15 mouse cellular contexts compared by ENCODE assay signal in genomic region chr13:36958996-36959395, GRCm38 (mm10).
DNase-seq lines count a peak whose midpoint lies in the region; ATAC-seq and TF ChIP-seq lines count a peak whose summit lies in the region.
"Had no signal": no experiment of that assay in that cellular context is flagged by ENCODE, and none has a peak within 500 bp of the region (broad histone marks: within the 10 kb centered on the region; RNA-seq: fewer than 3 reads in every experiment).

No protein-coding gene starts in this region.

- ATAC-seq in megakaryocyte, adult 5-6 weeks (ENCODE audit: poor library complexity, severe bottlenecking) = peak; percentile 64
- ATAC-seq in stomach, postnatal 0 days (ENCODE audit: low FRiP score, low TSS enrichment) = no peak
- no peak for ATAC-seq in cerebellum, adult (ENCODE audit: insufficient number of reproducible peaks, low FRiP score, low TSS enrichment)
- ATAC-seq: intestine, postnatal 0 days had no signal

- no peak for TF ChIP-seq EP300 in stomach, postnatal 0 days (optimal IDR thresholded peaks at IDR 0.05)

- H3K9me3 ChIP-seq in stomach, postnatal 0 days (ENCODE audit: control insufficient read depth, low read length) = no peaks in the 10 kb centered on the region
- H3K9me3 ChIP-seq: hindbrain, embryonic 15.5 days; liver, embryonic 13.5 days had no signal

- no peaks in the 10 kb centered on the region for H3K4me1 ChIP-seq in stomach, postnatal 0 days (replicated peaks; ENCODE audit: control insufficient read depth, insufficient read depth)
- H3K4me1 ChIP-seq: hindbrain, embryonic 15.5 days; liver, embryonic 13.5 days had no signal

- 51% methylated on average over 3 of the region's 3 CpGs for WGBS in stomach, postnatal 0 days

- no peak overlapping the region for H3K4me2 ChIP-seq in stomach, postnatal 0 days (replicated peaks; ENCODE audit: low read depth)
- H3K4me2 ChIP-seq: hindbrain, embryonic 15.5 days; liver, embryonic 13.5 days had no signal

- H3K27ac ChIP-seq in stomach, postnatal 0 days (replicated peaks) = no peak overlapping the region
- H3K27ac ChIP-seq: hindbrain, embryonic 15.5 days; liver, embryonic 13.5 days had no signal

- no peaks in the 10 kb centered on the region for H3K36me3 ChIP-seq in stomach, postnatal 0 days (ENCODE audit: control insufficient read depth, insufficient read depth, low read length)
- H3K36me3 ChIP-seq: hindbrain, embryonic 15.5 days; liver, embryonic 13.5 days had no signal

- peak; percentile 13 to 14 for DNase-seq in left cerebral cortex, postnatal 14 days (ENCODE audit: low spot score in 2 of 2)
- no peak for DNase-seq in left cerebral cortex, postnatal 4 days
- DNase-seq in adipocyte (ENCODE audit: low spot score) = peak; percentile 23
- peak; percentile 31 to 71 for DNase-seq in layer of hippocampus, adult 18-20 months (ENCODE audit: low spot score in 2 of 2)
- no peak for DNase-seq in stomach, postnatal 0 days (ENCODE audit: low spot score)
- DNase-seq: cerebellum, postnatal 10 days; gastrocnemius, postnatal 14 days; kidney, postnatal 10 days; liver, embryonic 13.5 days; midbrain, embryonic 14.5 days; retina, postnatal 1 day had no signal

- intact Hi-C loops in left cerebral cortex, postnatal 14 days (cut with DNase I) = no loop called here
- intact Hi-C loops in left cerebral cortex, postnatal 4 days (cut with DNase I) = no loop called here

- H3K9ac ChIP-seq in stomach, postnatal 0 days (ENCODE audit: low read length) = no peak overlapping the region
- H3K9ac ChIP-seq: hindbrain, embryonic 15.5 days; liver, embryonic 13.5 days had no signal

- no peak for TF ChIP-seq CTCF in stomach, postnatal 0 days (IDR thresholded peaks at IDR 0.05; ENCODE audit: low read depth)

- H3K27me3 ChIP-seq in stomach, postnatal 0 days (ENCODE audit: control insufficient read depth, insufficient read depth, low read length) = no peaks in the 10 kb centered on the region
- H3K27me3 ChIP-seq: hindbrain, embryonic 15.5 days; liver, embryonic 13.5 days had no signal

- H3K4me3 ChIP-seq in stomach, postnatal 0 days (ENCODE audit: low read depth, low read length) = no peak overlapping the region
- H3K4me3 ChIP-seq: hindbrain, embryonic 15.5 days; liver, embryonic 13.5 days had no signal

Comparison
In these comparisons a context has a peak if more than half of its experiments do, and no peak if none do; other contexts are left out.
1. DNase-seq: peak in left cerebral cortex, postnatal 14 days (2 of 2), adipocyte (single experiment) and layer of hippocampus, adult 18-20 months (2 of 2); none in left cerebral cortex, postnatal 4 days (single experiment) and stomach, postnatal 0 days (single experiment).